In the genomic region with DNA sequence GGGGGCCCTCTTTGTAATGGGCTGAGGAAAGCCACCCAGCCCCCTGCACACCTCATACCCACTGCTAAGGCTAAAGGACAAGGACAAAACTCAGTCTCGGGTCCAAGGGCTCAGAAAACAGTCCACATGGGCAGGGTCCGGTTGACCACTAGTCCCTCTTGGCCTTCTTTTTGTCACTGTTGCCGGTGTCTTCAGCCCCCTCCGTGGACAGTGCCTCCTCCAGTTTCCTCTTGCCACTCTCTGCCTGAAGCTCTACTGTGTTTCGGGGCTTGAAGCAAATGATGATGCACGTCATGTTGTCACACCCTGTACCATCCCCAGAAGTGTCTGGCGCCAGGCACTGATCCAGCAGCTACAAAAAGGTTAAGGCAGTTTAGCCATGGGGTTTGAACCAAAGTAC, we compare ENCODE assay signal across 8 mouse cellular contexts. TPM values are rescaled to one million over a fixed set of nuclear protein-coding genes. Genes with fewer than 3 reads are reported as not detected.
DNase-seq lines count a peak whose midpoint lies in the region; ATAC-seq and TF ChIP-seq lines count a peak whose summit lies in the region.

No protein-coding gene starts in this region.

- peak overlapping the region; percentile 84; the same call in 1 of the 2 replicates for H3K9ac ChIP-seq in heart, embryonic 13.5 days
- peak overlapping the region; percentile 48; the same call in 1 of the 2 replicates for H3K9ac ChIP-seq in hindbrain, embryonic 12.5 days
- peak overlapping the region; percentile 52 for H3K9ac ChIP-seq in midbrain, embryonic 12.5 days (replicated peaks)

- peak overlapping the region; percentile 77 for H3K4me3 ChIP-seq in heart, embryonic 13.5 days
- H3K4me3 ChIP-seq in bone marrow macrophage, adult 2 months (ENCODE audit: insufficient read depth, low read length): peak overlapping the region; percentile 65
- peak overlapping the region; percentile 74 for H3K4me3 ChIP-seq in hindbrain, embryonic 12.5 days
- H3K4me3 ChIP-seq in midbrain, embryonic 12.5 days: peak overlapping the region; percentile 73

- peak overlapping the region; percentile 83 for H3K27ac ChIP-seq in heart, embryonic 13.5 days (replicated peaks)
- H3K27ac ChIP-seq in bone marrow macrophage, adult 2 months (ENCODE audit: insufficient read depth, low read depth, low read length): peak overlapping the region; percentile 83
- H3K27ac ChIP-seq in hindbrain, embryonic 12.5 days: peak overlapping the region; percentile 77
- peak overlapping the region; percentile 80 for H3K27ac ChIP-seq in midbrain, embryonic 12.5 days (replicated peaks)

- TF ChIP-seq POLR2A in bone marrow macrophage, adult 2 months (IDR thresholded peaks at IDR 0.05; ENCODE audit: borderline replicate concordance, low read depth, low read length): no peak

- intact Hi-C loops in left cerebral cortex, postnatal 10 days (cut with DNase I): no loop called here

- no peak for DNase-seq in heart, adult 9 months (ENCODE audit: low spot score in 2 of 2)
- DNase-seq in left cerebral cortex, postnatal 10 days (ENCODE audit: extremely low spot score in 1 of 2, low spot score in 2 of 2): no peak
- no peak for DNase-seq in thymus, adult 18-20 months

- H3K9me3 ChIP-seq in heart, embryonic 13.5 days: peaks cover 4% of the 10 kb centered on the region
- H3K9me3 ChIP-seq in hindbrain, embryonic 12.5 days (replicated peaks): peaks cover 6% of the 10 kb centered on the region
- H3K9me3 ChIP-seq in midbrain, embryonic 12.5 days: peaks cover 5% of the 10 kb centered on the region

- WGBS in heart, embryonic 13.5 days: 81% methylated on average over 7 of the region's 7 CpGs
- 80% methylated on average over 7 of the region's 7 CpGs for WGBS in hindbrain, embryonic 12.5 days
- WGBS in midbrain, embryonic 12.5 days: 89% methylated on average over 7 of the region's 7 CpGs

- ATAC-seq in heart, embryonic 13.5 days (ENCODE audit: extremely low read depth, insufficient number of reproducible peaks, low FRiP score, low TSS enrichment): no peak
- no peak for ATAC-seq in hindbrain, embryonic 12.5 days (ENCODE audit: low FRiP score)
- ATAC-seq in midbrain, embryonic 12.5 days (ENCODE audit: low FRiP score, low read depth): no peak
- ATAC-seq in CD4-positive, CD25-positive, alpha-beta regulatory T cell, adult 4 months: no peak

- TF ChIP-seq CTCF in bone marrow macrophage, adult 2 months (IDR thresholded peaks at IDR 0.05; ENCODE audit: low read depth, low read length): no peak

- H3K27me3 ChIP-seq in heart, embryonic 13.5 days (replicated peaks): no peaks in the 10 kb centered on the region
- no peaks in the 10 kb centered on the region for H3K27me3 ChIP-seq in hindbrain, embryonic 12.5 days
- H3K27me3 ChIP-seq in midbrain, embryonic 12.5 days: no peaks in the 10 kb centered on the region

- H3K36me3 ChIP-seq in heart, embryonic 13.5 days: peaks cover 82% of the 10 kb centered on the region
- peaks cover 76% of the 10 kb centered on the region for H3K36me3 ChIP-seq in hindbrain, embryonic 12.5 days
- peaks cover 77% of the 10 kb centered on the region for H3K36me3 ChIP-seq in midbrain, embryonic 12.5 days

- H3K4me2 ChIP-seq in heart, embryonic 13.5 days: peak overlapping the region; percentile 94
- peak overlapping the region; percentile 63 for H3K4me2 ChIP-seq in hindbrain, embryonic 12.5 days (replicated peaks)
- peak overlapping the region; percentile 85 for H3K4me2 ChIP-seq in midbrain, embryonic 12.5 days (replicated peaks)

- H3K4me1 ChIP-seq in heart, embryonic 13.5 days: peaks cover 24% of the 10 kb centered on the region
- peaks cover 17% of the 10 kb centered on the region for H3K4me1 ChIP-seq in bone marrow macrophage, adult 2 months (ENCODE audit: control insufficient read depth, insufficient read depth, low read length)
- H3K4me1 ChIP-seq in hindbrain, embryonic 12.5 days: peaks cover 22% of the 10 kb centered on the region
- H3K4me1 ChIP-seq in midbrain, embryonic 12.5 days: peaks cover 20% of the 10 kb centered on the region

RNA-seq across cellular contexts. Expression of a gene that starts 0.8 kb away (rescaled TPM):
- polyA plus RNA-seq in heart, embryonic 13.5 days (2015; fragmentation: Nextera tagmentation; extraction: Ambion mirVana): 7.3 and 7.5 TPM in 2 replicates
- polyA plus RNA-seq in bone marrow macrophage, adult 2 months (2012; ENCODE audit: insufficient read depth, insufficient read length, missing spikeins): 32.3 and 33.1 TPM in 2 replicates
- polyA plus RNA-seq in hindbrain, embryonic 12.5 days (2016; fragmentation: Nextera tagmentation; extraction: Ambion mirVana): 22.9 and 24.8 TPM in 2 replicates
- polyA plus RNA-seq in midbrain, embryonic 12.5 days (2016; fragmentation: Nextera tagmentation; extraction: Ambion mirVana): 22.0 and 25.2 TPM in 2 replicates
- total RNA-seq in left cerebral cortex, postnatal 10 days (2021): 10 to 100 TPM; 25.0 to 26.5 TPM
- polyA plus RNA-seq in CD4-positive, CD25-positive, alpha-beta regulatory T cell, adult 4 months (2017; shearing (Covaris generic)): 1 to 10 TPM; 4.6 to 6.7 TPM

RNA-seq across cellular contexts. Expression of a gene that starts 9.7 kb away (rescaled TPM):
- 52.3 and 55.9 TPM in 2 replicates for polyA plus RNA-seq in heart, embryonic 13.5 days (2015; fragmentation: Nextera tagmentation; extraction: Ambion mirVana)
- 28.3 and 28.9 TPM in 2 replicates for polyA plus RNA-seq in bone marrow macrophage, adult 2 months (2012; ENCODE audit: insufficient read depth, insufficient read length, missing spikeins)
- 63.0 and 64.4 TPM in 2 replicates for polyA plus RNA-seq in hindbrain, embryonic 12.5 days (2016; fragmentation: Nextera tagmentation; extraction: Ambion mirVana)
- polyA plus RNA-seq in midbrain, embryonic 12.5 days (2016; fragmentation: Nextera tagmentation; extraction: Ambion mirVana): 65.6 and 68.0 TPM in 2 replicates
- 10 to 100 TPM; 48.2 to 49.7 TPM for total RNA-seq in left cerebral cortex, postnatal 10 days (2021)
- 10 to 100 TPM; 47.9 to 49.1 TPM for polyA plus RNA-seq in CD4-positive, CD25-positive, alpha-beta regulatory T cell, adult 4 months (2017; shearing (Covaris generic))

RNA-seq across cellular contexts. Expression of a gene that starts 9.9 kb away (rescaled TPM):
- 112 and 116 TPM in 2 replicates for polyA plus RNA-seq in heart, embryonic 13.5 days (2015; fragmentation: Nextera tagmentation; extraction: Ambion mirVana)
- 80.3 and 85.8 TPM in 2 replicates for polyA plus RNA-seq in bone marrow macrophage, adult 2 months (2012; ENCODE audit: insufficient read depth, insufficient read length, missing spikeins)
- 140 and 145 TPM in 2 replicates for polyA plus RNA-seq in hindbrain, embryonic 12.5 days (2016; fragmentation: Nextera tagmentation; extraction: Ambion mirVana)
- polyA plus RNA-seq in midbrain, embryonic 12.5 days (2016; fragmentation: Nextera tagmentation; extraction: Ambion mirVana): 141 and 153 TPM in 2 replicates
- total RNA-seq in left cerebral cortex, postnatal 10 days (2021): 10 to 100 TPM; 73.4 to 74.6 TPM
- polyA plus RNA-seq in CD4-positive, CD25-positive, alpha-beta regulatory T cell, adult 4 months (2017; shearing (Covaris generic)): 100 to 1,000 TPM; 111 to 171 TPM

RNA-seq across cellular contexts. Expression of a gene that starts 17.6 kb away (rescaled TPM):
- polyA plus RNA-seq in heart, embryonic 13.5 days (2015; fragmentation: Nextera tagmentation; extraction: Ambion mirVana): 101 and 107 TPM in 2 replicates
- 61.2 and 67.7 TPM in 2 replicates for polyA plus RNA-seq in bone marrow macrophage, adult 2 months (2012; ENCODE audit: insufficient read depth, insufficient read length, missing spikeins)
- 149 TPM in 2 replicates for polyA plus RNA-seq in hindbrain, embryonic 12.5 days (2016; fragmentation: Nextera tagmentation; extraction: Ambion mirVana)
- 163 and 167 TPM in 2 replicates for polyA plus RNA-seq in midbrain, embryonic 12.5 days (2016; fragmentation: Nextera tagmentation; extraction: Ambion mirVana)
- 100 to 1,000 TPM; 108 TPM for total RNA-seq in left cerebral cortex, postnatal 10 days (2021)
- 10 to 100 TPM; 45.9 to 50.4 TPM for polyA plus RNA-seq in CD4-positive, CD25-positive, alpha-beta regulatory T cell, adult 4 months (2017; shearing (Covaris generic))

RNA-seq across cellular contexts. Expression of a gene that starts 23.0 kb away (rescaled TPM):
- 45.3 and 47.8 TPM in 2 replicates for polyA plus RNA-seq in heart, embryonic 13.5 days (2015; fragmentation: Nextera tagmentation; extraction: Ambion mirVana)
- polyA plus RNA-seq in bone marrow macrophage, adult 2 months (2012; ENCODE audit: insufficient read depth, insufficient read length, missing spikeins): 80.4 and 90.2 TPM in 2 replicates
- 86.0 and 89.2 TPM in 2 replicates for polyA plus RNA-seq in hindbrain, embryonic 12.5 days (2016; fragmentation: Nextera tagmentation; extraction: Ambion mirVana)
- polyA plus RNA-seq in midbrain, embryonic 12.5 days (2016; fragmentation: Nextera tagmentation; extraction: Ambion mirVana): 97.3 and 97.6 TPM in 2 replicates
- total RNA-seq in left cerebral cortex, postnatal 10 days (2021): 10 to 100 TPM; 59.8 to 60.6 TPM
- polyA plus RNA-seq in CD4-positive, CD25-positive, alpha-beta regulatory T cell, adult 4 months (2017; shearing (Covaris generic)): 100 to 1,000 TPM in 1 of 2 experiments, 10 to 100 TPM in 1; 70.2 to 126 TPM
